Mouse (Mus musculus): Measurements from ENCODE around the gene Angptl2.
A peak's percentile ranks its signal among the peaks of the same experiment; 100 is the strongest.
"Not testable (repeated sequence)": the region's sequence is repeated elsewhere in the genome, so short reads cannot be mapped to it uniquely, and the experiment has no call there.

Gene Angptl2

DNA sequence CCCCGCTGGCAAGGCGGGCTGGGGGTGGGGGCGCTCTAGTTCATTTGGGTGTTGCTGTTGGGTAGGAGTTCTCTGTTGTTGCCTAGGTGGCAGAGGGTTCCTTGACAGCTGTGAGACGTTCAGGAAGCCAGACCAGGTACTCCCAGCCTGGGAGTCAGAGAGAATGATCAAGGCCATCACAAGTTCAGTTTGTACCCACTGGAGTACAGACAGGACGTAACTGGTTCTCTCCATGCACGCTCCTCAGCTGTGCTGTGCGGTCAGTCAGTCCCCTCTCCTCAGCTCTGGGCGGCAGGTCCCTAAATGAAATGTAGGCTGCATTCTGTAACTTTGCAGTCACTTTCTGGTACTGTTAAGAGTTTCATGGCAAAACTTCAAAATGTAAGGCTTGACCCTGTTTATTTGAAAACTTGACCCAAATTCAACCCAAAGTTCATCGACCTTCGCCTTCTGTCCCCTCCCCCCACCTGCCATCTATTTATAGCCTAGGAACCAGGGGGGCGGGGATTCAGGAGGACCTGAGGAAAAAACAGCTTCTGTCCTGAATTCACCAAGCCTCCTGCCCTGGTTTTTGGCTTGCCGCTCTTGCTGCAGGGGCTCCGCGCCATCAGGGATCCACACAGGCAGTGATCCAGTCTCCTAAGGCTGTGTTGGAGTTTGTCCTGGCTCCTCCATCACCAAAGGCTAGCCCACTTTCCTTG lies 15.4 kb upstream of the Angptl2 start:
- no peak for DNase-seq (ENCODE audit: low read depth, low spot score)

DNA sequence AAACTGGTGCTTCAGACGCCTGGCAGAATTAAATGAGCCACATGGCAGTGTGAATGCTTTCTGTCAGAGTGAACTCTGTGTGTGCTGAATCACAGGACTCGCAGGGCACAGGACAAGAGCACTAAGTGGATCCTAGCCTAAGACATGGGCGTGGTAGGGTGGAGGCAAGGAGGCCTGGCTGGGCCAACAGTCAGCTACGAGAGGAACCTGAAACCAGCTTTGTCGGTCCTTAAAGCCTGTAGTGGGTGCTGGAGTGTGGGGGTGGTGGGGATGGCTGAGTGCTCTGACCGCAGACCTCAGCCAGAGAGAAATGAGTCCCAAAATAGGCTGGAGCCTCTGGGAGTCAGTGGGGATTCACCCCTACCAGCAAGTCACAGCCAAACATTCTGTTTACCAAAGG lies 12.6 kb upstream of the Angptl2 start:
- no peak for DNase-seq (ENCODE audit: low read depth, low spot score)

DNA sequence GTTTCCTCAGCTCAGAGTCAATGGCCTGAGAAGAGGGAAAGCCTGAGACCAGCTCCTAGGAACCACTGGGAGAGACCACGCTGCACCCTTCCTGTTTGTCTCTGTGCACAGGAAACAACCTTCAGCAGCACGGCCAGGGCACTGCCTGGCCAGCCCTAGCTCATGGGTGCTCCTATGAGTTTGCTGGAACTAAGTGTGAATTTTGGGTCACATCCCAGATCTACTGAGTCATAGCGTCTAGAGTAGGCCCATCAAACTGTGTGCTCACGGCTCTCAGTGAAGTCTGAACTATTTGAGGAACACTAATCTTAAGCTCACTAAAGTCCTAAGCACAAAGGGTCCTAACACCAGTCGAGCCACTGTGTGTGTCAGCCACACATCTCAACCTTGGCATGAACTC lies 10.9 kb upstream of the Angptl2 start:
- DNase-seq (ENCODE audit: low read depth, low spot score) = no peak

DNA sequence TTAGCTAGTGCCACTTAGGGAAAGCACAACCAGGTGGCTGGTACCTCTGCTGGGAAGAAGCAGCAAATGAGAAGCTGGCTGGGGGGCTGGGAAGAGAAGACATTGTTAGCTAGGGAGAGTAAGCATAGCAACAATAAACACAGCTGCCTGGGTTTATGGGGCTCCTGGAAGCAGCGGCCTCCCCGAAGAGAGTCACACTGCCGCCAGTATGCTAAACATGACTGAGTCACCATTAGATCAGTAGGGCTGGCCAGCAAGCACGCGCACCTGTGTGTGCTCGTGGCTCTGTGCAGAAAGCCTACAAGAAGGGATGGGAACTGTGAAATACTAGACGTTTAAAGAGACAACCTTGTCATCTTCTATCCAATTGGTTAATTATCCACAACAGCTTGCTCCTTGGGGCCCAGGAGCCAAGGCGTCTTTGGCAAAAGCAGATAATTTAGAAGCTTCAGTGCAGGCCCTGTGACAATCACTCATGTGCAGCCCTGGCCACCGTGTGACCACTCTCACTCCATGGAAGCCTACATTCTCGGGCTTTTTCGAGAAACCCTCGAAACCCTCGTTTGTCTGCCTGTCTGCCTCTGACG lies 9.8 kb upstream of the Angptl2 start:
- DNase-seq (ENCODE audit: low read depth, low spot score) = peak; percentile 64

DNA sequence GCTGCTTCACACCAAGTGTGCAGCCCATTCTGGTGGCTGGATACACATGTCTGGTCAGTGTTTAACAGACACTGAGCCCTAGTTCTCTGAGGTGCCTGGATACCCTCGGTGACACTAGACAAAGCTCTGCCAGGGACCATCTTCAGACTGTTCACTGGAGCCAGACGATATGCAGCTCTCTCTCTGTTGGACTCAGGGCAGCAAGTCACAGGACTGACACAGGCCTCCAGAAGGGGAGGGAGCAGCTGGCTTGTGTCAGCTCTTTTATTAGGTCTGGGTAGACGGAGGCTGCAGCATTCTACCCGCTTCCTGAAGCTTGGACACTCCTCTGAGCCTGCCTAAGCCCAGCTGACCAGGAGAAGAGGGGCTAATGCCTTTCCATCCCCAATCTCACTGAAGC lies 8.8 kb upstream of the Angptl2 start:
- DNase-seq (ENCODE audit: low read depth, low spot score) = peak; percentile 6

DNA sequence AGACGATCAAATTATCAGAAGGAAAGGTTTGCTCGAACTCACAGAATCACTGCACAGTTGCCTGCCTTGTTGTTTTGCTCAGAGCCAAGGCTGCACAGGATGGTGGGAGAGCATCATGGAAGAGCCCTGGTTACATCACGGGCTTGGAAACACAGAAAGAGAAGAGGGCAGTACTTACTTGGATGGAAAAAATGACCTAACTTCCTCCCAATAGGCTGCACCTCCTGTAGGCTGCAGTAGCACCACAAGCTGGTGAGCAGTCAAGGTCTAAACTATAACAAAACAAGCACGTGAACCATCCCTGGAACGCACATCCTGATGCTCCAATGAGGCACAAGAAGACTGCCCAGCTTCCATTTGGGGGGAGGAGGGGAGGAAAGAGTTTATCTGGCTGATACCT lies 7.7 kb upstream of the Angptl2 start:
- DNase-seq (ENCODE audit: low read depth, low spot score) = no peak

DNA sequence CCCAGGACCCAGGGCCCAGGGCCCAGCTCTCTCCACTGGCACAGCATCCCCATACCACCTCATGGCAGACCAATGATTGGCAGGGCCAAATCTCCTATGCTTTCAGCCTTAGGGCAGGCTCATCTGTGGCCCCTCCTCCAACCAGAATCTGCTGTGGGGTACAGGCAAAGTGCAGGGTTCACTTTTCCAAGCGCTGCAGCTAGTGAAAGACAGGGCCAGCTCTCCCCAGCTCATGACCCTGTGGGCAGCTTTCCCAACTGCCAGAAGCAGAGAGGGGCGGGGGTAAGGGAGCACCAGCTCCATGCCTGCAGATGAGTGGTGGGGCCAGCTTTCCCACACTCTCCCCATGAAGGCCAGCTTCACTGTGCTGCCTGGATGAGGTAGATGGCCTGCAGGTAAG lies 5.0 kb upstream of the Angptl2 start:
- DNase-seq (ENCODE audit: low read depth, low spot score) = no peak

DNA sequence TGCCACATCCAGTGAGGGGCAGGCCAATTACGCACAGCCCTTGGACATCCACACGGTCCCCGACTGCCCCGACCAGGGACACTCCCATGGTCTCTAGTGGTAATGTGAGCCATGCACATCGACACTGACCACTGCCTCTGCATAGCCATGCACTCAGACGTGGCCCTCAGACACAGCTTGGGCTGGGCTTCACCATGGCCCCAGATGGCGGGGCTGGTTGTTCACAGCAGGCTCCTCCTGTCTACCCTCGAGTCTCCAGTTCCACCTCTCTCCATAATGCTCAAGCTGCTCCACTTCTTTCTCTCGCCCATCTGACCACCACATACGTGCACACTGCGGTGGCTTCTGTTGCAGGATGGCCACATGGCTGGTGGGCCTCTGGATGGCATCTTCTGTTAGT lies 4.6 kb upstream of the Angptl2 start:
- DNase-seq (ENCODE audit: low read depth, low spot score) = not testable (repeated sequence)

DNA sequence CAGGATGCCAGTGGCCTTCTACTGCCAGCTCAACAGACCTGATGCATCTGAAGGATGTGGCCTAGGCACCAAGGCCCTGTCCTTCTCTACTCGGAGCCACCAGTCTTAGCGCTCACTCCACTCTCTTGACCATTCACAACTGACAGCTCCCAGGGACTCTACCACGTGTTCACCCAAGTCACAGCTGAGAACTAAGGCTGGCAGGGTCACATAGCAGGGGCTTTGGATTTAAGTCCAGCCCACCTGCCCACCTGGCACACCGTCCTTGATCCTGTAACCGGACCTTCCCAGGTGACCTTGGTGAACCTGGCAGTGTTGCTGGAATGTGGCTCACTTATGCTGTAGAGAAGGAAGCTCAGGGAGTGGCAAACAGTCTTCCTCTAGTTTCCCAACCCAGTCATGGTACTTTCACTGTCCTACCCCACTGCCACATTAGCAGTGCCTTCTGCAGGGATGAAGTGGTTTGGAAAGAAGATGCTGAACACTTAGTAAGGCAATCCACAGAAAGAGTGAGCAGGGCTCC lies 631 bp upstream of the Angptl2 start:
- DNase-seq (ENCODE audit: low read depth, low spot score) = peak; percentile 46

DNA sequence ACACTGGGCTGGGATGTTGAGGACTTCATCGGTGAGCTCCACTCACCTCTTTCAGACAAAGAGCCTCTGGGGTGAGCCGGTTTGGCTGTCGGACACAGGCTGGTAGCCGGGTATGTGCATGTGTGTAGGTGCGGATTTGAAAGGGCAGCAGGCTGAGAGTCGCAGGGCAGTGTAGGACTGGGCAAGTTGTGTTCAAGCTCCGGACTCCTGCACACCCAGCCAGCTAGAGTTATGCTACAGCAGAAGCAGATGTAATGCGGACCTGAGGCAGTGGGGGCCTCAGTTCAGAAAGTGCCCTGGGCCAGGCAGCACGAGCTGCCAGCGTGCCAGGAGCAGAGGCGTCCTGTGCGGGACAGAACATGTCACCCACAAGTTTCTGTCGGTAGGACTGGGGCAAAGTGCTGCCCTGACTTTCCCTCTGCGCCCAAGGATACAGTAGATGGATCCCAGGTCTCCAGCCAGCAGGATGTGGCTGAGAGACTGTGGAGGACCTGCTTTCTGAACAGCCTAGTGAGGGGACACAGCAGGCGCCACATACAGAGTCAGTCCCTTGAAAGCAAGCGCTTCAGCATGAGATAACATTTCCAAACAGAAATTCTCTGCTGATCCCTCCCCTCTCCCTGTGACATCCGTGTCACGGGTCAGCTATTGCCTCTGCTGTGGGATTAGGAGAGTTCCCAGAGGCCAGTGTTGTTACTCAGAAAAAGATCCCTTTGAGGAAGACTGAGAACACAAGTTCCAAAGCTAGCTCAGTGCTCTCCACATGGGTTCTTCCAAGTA lies 966 bp downstream of the Angptl2 start:
- DNase-seq (ENCODE audit: low read depth, low spot score) = peak; percentile 34

DNA sequence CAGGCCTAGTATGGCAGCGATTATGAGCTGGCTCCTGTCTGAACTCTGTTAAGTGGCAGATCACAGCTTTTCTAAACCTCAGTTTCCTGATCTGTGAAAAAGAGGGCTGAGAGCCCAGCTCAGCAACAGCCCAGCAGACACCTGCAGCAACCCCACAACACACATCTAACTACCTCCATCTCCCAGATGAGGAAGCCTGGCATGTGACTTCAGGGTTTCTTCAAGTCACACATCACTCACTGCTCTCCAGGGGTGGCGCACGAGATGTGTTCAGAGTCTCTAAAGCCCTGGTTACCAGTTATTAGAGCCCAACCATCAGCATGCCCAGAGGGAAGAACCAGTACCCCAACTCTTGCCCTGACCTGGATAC lies 1.5 kb downstream of the Angptl2 start:
- DNase-seq (ENCODE audit: low read depth, low spot score) = no peak

DNA sequence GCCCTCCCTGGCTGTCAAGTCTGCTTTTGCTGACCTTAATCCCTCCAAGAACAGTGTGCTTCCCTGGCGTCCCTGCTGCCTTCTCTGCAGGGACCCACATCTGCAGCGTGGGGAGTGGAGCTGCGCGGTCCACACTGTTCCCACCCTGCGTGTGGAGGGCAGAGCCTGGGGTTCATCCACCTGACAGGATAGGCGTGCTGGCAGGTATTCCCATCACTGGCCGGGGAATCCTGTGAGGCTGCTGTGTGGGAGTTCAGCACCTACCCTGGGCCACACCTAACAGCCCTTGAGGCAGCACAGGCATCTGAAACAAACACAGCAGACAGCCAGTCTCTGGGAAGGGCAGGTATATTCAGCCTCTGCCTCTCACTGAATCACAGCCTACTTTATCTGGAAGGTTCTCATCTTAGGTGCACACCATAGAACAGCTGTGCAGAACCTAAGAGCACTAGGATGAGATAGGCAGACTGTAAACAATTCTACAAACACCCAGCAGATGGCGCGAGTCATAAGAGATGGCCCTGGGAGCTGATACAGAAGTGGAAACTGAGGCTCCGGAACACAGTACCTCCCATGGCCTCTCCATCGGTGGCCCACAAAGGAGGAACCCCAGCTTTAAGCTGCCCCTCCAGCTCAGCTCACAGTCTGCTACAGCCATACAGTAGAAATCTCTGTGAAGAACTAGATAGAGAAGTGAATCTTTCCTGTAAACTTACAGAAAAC lies 3.2 kb downstream of the Angptl2 start:
- peak; percentile 8 for DNase-seq (ENCODE audit: low read depth, low spot score)

DNA sequence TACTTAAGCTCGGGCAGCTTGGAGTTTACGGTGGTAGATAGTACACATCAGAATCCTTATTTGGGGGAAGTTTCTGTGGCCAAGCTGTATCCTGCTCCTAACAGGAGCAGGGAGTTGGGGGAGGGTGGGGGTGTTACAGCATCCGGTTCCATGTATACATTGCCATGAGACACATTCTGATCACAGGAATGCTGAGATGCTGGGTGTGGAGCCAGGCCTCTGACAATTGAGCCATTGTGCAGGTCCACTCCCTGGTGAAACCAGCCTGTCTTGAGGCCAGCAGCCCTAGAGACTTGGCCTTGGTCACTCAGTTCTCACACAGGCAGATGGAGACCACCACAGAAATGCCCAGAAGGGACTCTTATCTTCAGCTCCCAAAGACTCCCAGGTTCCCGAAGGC lies 3.8 kb downstream of the Angptl2 start:
- DNase-seq (ENCODE audit: low read depth, low spot score) = peak; percentile 14

DNA sequence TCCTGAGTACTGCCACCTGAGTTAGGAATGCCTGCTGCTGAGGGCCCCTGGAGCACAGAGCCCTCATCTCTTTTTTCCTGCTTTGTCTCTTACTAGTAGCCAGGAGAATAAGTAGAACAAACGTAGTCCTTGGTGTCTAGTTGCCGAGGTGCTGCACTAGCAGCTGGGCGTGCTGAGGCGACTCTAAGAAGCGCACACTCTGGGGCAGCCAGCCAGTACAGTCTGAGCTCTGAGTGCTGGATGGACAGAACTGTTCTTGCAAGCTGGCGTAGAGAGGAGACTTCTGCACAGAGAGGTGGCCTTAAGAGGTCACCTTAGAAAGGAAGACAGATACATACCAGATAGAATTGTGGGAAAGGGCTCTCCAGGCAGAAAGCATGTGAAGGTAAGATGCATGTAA lies 4.4 kb downstream of the Angptl2 start:
- peak; percentile 7 for DNase-seq (ENCODE audit: low read depth, low spot score)

DNA sequence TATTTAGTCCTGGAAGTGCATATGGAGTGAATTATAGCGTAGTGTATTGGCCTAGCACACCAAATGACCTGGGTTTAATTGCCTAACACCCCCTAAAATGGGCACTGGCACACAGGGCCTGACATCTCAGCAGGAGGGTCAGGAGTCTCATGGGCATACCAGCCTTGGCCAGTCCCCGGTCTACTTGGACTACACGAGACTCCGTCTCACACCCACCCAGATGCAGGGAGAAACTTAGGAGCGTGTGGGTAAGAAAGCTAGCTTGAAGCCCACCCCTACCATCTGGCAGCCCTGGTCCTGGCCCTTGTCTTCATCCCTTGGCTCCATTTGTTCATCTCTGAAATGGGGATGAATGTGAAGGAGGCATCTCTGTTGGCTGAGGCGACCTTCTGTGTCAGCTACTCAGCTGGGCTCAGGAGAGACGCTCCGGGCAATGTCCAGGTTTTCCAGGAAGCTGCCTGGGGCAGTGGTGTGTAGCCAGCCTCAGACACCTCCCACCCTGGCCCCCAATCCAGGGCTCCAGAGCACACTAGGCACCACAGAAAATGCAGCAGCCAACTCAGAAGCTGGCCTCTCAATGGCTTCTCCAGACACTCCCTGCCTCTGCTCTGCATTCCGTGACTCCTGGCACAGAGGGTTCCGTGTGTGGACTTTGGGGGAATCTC lies 4.9 kb downstream of the Angptl2 start:
- DNase-seq (ENCODE audit: low read depth, low spot score) = peak; percentile 49

DNA sequence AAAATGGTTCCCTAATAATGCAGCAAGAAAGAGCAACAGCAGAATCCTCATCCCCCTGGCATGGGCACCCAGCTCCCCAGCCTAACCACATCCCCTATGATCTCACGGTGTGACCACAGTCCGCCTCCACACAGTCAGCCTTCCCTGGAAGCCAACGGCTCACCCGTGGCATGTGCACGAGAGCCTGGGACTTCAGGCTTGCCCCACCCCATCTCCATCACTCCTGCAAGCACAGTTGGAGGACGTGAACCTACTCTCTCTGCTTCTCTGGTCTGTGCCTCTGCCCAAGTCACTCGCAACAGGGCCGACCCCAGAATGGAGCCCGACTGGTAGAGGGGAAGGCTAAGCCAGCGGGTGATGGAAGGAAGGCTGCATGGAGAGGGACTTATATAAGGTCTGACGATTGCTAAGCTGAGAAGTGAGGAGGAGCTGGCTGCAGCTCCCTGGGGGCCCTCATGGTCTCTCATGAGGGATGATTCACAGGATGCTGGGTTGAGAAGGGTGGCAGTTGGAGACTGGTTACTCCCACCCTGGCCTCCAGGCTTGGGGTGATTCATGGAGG lies 5.6 kb downstream of the Angptl2 start:
- DNase-seq (ENCODE audit: low read depth, low spot score) = no peak

DNA sequence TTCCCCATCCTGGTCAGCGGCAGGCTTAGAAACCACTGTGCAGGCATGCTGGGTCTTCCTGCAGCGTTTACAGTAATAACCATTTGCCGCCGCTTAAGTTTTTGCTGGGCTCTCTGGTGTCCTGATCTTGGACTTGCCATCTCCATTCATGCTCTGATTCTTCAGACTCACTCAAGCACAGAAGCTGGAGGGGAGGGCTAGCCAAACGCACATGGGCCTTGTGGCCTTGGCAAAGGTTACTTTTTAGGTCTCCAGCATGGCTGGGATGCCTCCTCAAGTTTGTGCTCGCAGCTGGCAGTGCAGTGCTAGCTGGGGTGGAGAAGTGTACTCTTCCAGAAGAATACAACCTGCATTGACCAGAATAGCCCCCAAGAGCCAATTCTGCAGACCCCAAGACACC lies 6.6 kb downstream of the Angptl2 start:
- DNase-seq (ENCODE audit: low read depth, low spot score) = no peak

DNA sequence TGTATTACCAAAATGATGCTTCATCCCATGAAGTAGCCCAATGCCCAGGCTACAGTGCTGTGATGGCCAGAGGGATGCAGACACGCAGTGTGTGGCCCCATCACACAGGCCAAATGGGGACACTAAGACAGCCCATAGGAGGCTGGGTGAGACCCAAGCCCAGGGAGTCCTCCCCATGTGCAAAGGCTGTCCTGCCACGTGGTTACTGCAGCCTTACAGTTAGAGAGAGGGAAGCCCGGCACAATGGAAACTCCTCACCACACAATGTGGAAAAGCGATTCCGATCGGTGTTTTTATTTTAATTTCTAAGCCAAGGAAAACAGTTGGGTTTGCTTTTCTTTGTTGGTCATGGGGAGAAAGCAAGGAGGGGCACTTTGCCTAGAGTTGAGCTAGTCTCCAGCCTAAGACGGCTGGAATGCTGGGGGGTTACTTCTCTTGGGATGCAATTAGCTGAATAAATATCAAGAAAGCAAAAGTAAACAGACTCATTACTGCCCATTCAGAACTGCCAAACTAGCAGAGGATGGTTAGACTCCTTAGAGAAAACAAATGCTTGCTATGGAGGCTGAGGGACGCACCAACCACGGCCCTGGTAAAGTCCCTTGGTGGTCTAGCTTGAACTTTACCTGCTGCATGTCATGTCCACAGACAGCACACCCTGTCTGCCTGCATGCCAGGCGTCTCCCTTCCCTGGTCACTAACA lies 7.9 kb downstream of the Angptl2 start:
- no peak for DNase-seq (ENCODE audit: low read depth, low spot score)

DNA sequence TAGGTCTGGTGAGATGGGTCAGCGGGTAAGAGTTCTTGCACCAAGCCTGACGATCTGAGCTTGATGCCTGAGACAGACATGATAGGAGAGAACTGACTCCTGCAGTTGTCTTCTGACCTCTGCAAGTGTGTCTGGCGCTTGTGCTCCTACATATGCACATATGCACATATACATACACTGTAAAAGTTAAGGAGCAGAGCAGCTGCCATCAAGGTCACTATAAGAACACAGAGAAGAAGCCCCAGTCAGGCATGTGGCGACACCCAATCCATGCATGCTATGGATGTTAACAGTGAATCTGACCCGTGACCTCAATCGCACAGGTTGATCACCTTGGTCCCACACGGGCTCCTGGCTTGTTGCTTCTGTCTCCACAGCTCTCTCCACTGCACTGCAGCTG lies 10.1 kb downstream of the Angptl2 start:
- no peak for DNase-seq (ENCODE audit: low read depth, low spot score)

DNA sequence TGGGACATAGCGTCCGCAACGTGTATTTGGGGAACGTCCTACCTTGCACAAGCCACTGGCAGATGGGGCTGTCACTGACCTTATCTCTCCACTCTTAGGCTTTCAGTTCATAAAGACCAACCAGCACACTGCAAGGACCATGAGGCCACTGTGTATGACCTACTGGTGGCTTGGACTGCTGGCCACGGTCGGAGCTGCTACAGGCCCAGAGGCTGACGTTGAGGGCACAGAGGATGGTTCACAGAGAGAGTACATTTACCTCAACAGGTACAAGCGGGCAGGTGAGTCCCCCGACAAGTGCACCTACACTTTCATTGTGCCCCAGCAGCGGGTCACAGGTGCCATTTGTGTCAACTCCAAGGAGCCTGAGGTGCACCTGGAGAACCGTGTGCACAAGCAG lies 12.2 kb downstream of the Angptl2 start:
- no peak for DNase-seq (ENCODE audit: low read depth, low spot score)

DNA sequence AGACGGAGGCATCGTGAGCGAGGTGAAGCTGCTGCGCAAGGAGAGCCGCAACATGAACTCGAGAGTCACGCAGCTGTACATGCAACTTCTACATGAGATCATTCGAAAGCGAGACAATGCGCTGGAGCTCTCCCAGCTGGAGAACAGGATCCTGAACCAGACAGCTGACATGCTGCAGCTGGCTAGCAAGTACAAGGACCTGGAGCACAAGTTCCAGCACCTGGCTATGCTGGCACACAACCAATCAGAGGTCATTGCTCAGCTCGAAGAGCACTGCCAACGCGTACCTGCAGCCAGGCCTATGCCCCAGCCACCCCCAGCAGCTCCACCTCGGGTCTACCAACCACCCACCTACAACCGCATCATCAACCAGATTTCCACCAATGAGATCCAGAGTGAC lies 12.7 kb downstream of the Angptl2 start:
- DNase-seq (ENCODE audit: low read depth, low spot score) = no peak

Data from forelimb bud, embryonic 11.5 days (tissue).